9 mouse cellular contexts compared by ENCODE assay signal in genomic region chr4:132946047-132947001, GRCm38 (mm10). TPM values are rescaled to one million over a fixed set of nuclear protein-coding genes. Genes with fewer than 3 reads are reported as not detected.
A peak's percentile ranks its signal among the peaks of the same experiment; 100 is the strongest.
DNase-seq lines count a peak whose midpoint lies in the region; ATAC-seq and TF ChIP-seq lines count a peak whose summit lies in the region.
"Had no signal": no experiment of that assay in that cellular context is flagged by ENCODE, and none has a peak within 500 bp of the region (broad histone marks: within the 10 kb centered on the region; RNA-seq: fewer than 3 reads in every experiment).

No protein-coding gene starts in this region.

- peak; percentile 56 for ATAC-seq in forebrain, embryonic 12.5 days (ENCODE audit: low FRiP score)

- H3K9me3 ChIP-seq in forebrain, embryonic 12.5 days: no peaks in the 10 kb centered on the region

- H3K36me3 ChIP-seq in forebrain, embryonic 12.5 days (replicated peaks): no peaks in the 10 kb centered on the region
- no peaks in the 10 kb centered on the region for H3K36me3 ChIP-seq in small intestine, adult 2 months (ENCODE audit: control insufficient read depth, insufficient read depth, low read length)

- no peak for TF ChIP-seq CTCF in small intestine, adult 2 months (IDR thresholded peaks at IDR 0.05; ENCODE audit: extremely low read depth, insufficient read length, insufficient replicate concordance, low read depth, low read length)

- peak; percentile 52 for DNase-seq in ES-CJ7 (ENCODE audit: low read depth, low spot score)
- peak; percentile 80 for DNase-seq in brain, adult 2 months (ENCODE audit: low read depth, low spot score)
- DNase-seq in heart, postnatal 4 days: peak; percentile 67
- peak; percentile 37 to 41 for DNase-seq in layer of hippocampus, postnatal 14 days (ENCODE audit: low spot score in 2 of 2)
- peak; percentile 70 to 74 for DNase-seq in lung, postnatal 4 days
- DNase-seq in yolk sac, embryonic 10.5 days (ENCODE audit: low spot score): no peak

- H3K27ac ChIP-seq in forebrain, embryonic 12.5 days: peak overlapping the region; percentile 75; the same call in 1 of the 2 replicates
- H3K27ac ChIP-seq in small intestine, adult 2 months (ENCODE audit: insufficient read depth, low read depth, low read length): peak overlapping the region; percentile 74

- H3K4me2 ChIP-seq in forebrain, embryonic 12.5 days: peak overlapping the region; percentile 54

- H3K4me1 ChIP-seq in forebrain, embryonic 12.5 days: peaks cover 22% of the 10 kb centered on the region
- peaks cover 23% of the 10 kb centered on the region for H3K4me1 ChIP-seq in small intestine, adult 2 months (ENCODE audit: control insufficient read depth, insufficient read depth, insufficient read length, low read length)

- H3K9ac ChIP-seq in forebrain, embryonic 12.5 days: peak overlapping the region; percentile 38

- peaks cover 13% of the 10 kb centered on the region; the same call in 1 of the 2 replicates for H3K27me3 ChIP-seq in forebrain, embryonic 12.5 days
- no peaks in the 10 kb centered on the region for H3K27me3 ChIP-seq in small intestine, adult 2 months (ENCODE audit: control insufficient read depth, insufficient read depth, low read length)

- whole genome bisulfite sequencing in forebrain, embryonic 12.5 days: 16% methylated on average over 27 of the region's 27 CpGs
- WGBS in small intestine, adult 2 months: 46% methylated on average over 27 of the region's 27 CpGs

- TF ChIP-seq POLR2A in small intestine, adult 2 months (IDR thresholded peaks at IDR 0.05; ENCODE audit: low read depth, low read length): no peak

- peak overlapping the region; percentile 13; the same call in 1 of the 2 replicates for H3K4me3 ChIP-seq in forebrain, embryonic 12.5 days (replicated peaks)
- peak overlapping the region; percentile 31 for H3K4me3 ChIP-seq in small intestine, adult 2 months (ENCODE audit: low read depth, low read length)

RNA-seq across cellular contexts. Expression of gene Fam76a, which starts 24.0 kb away (rescaled TPM):
- polyA plus RNA-seq in forebrain, embryonic 12.5 days (2016; fragmentation: Nextera tagmentation; extraction: Ambion mirVana): 30.3 and 31.3 TPM in 2 replicates
- 10 to 100 TPM; 33.5 to 38.1 TPM for total RNA-seq in heart, postnatal 4 days (2021)
- 10 to 100 TPM; 32.4 to 34.6 TPM for total RNA-seq in layer of hippocampus, postnatal 14 days (2021)
- 3.4 and 10.7 TPM in 2 replicates for polyA plus RNA-seq in small intestine, adult 2 months (2012; rRNA removed)

RNA-seq across cellular contexts. Expression of gene Fgr, which starts 27.6 kb away (rescaled TPM):
- polyA plus RNA-seq in forebrain, embryonic 12.5 days (2016; fragmentation: Nextera tagmentation; extraction: Ambion mirVana): 0.12 and 0.20 TPM in 2 replicates
- total RNA-seq in heart, postnatal 4 days (2021): under 1 TPM; 0.33 to 0.43 TPM
- total RNA-seq in layer of hippocampus, postnatal 14 days (2021): not detected
- polyA plus RNA-seq in small intestine, adult 2 months (2012; rRNA removed): 3.5 and 3.8 TPM in 2 replicates
- total RNA-seq: gastrocnemius, adult 8-10 months had no signal
